Mouse (Mus musculus) liver, embryonic 16.5 days (tissue): ENCODE results near the gene Acod1. TPM values are rescaled to one million over a fixed set of nuclear protein-coding genes. Genes with fewer than 3 reads are reported as not detected.

ENCODE experiments used
- ATAC-seq: fragments of 200-750 bp; cut with Nextera tagmentation; 2 replicates; pipeline ENCODE4 v1.8.0; 2017; ENCODE audit warnings: low read depth, mild to moderate bottlenecking, moderate number of reproducible peaks, moderate library complexity
- H3K27ac ChIP-seq: fragments of 300-500 bp; sonication (generic); 2 replicates; pipeline ENCODE4 v1.5.1; 2014; ENCODE audit warnings: mild to moderate bottlenecking, low read length
- H3K27me3 ChIP-seq: fragments of 300-500 bp; sonication (generic); 2 replicates; pipeline ENCODE4 v1.6.1; 2014; ENCODE audit warnings: low read depth, low read length, mixed read lengths; ENCODE audit not compliant: control insufficient read depth, insufficient read depth
- H3K36me3 ChIP-seq: fragments of 300-500 bp; sonication (generic); 2 replicates; pipeline ENCODE4 v1.6.1; 2014; ENCODE audit warnings: mild to moderate bottlenecking; ENCODE audit not compliant: control insufficient read depth, insufficient read depth
- H3K4me1 ChIP-seq: fragments of 300-500 bp; sonication (generic); 2 replicates; pipeline ENCODE4 v1.6.1; 2014; ENCODE audit warnings: low read depth, low read length, mixed read lengths; ENCODE audit not compliant: control insufficient read depth
- H3K4me2 ChIP-seq: fragments of 300-500 bp; sonication (generic); 2 replicates; pipeline ENCODE4 v1.6.1; 2014; ENCODE audit warnings: low read depth, low read length, mixed read lengths
- H3K4me3 ChIP-seq: fragments of 300-500 bp; sonication (generic); 2 replicates; pipeline ENCODE4 v1.5.1; 2014; ENCODE audit warnings: low read depth, mild to moderate bottlenecking, low read length
- H3K9ac ChIP-seq: fragments of 300-500 bp; sonication (generic); 2 replicates; pipeline ENCODE4 v1.6.1; 2014; ENCODE audit warnings: low read depth, low read length
- H3K9me3 ChIP-seq: fragments of 300-500 bp; sonication (generic); replicated peaks from 2 replicates; pipeline ENCODE4 v1.6.1; 2016; ENCODE audit warnings: low read length; ENCODE audit not compliant: control insufficient read depth
- WGBS: fragments of 180-500 bp; shearing (Covaris S2); extraction: QIAGEN DNeasy Blood & Tissue Kit; methylation state at CpG from one replicate; pipeline ENCODE4 v1.1.7; 2014; ENCODE audit not compliant: insufficient replicate concordance; 5-methylcytosine and 5-hydroxymethylcytosine counted together
- polyA plus RNA-seq: library from polyadenylated mRNA; unstranded; fragments of >200 nt; fragmentation: Nextera tagmentation; extraction: Ambion mirVana; gene quantifications from 2 replicates; pipeline ENCODE4 v1.2.1, GENCODE M21; 2015

The Acod1 gene
- polyA plus RNA-seq, 1 experiment from 2014 or later, result not detected

- H3K4me3 ChIP-seq, result no peak overlapping the region
- no peaks in the 10 kb centered on the region for H3K9me3 ChIP-seq
Observed at GRCm38 (mm10) chr14:103095036-103095435, 48.3 kb downstream of the Acod1 start.

GRCm38 (mm10) chr14:103095826-103096225 lies 49.0 kb downstream of the Acod1 start:
- H3K36me3 ChIP-seq, result peaks cover 19% of the 10 kb centered on the region
- WGBS, result 81% methylated on average over 8 of the region's 8 CpGs

More at GRCm38 (mm10) chr14:103095036-103095435, 48.3 kb downstream of the Acod1 start:
- Histone ChIP-seq H3K27me3 (no peaks in the 10 kb centered on the region), H3K4me2 (no peak overlapping the region), H3K9ac (no peak overlapping the region), H3K4me1 (peaks cover 16% of the 10 kb centered on the region), H3K27ac (no peak overlapping the region), H3K36me3 (peaks cover 22% of the 10 kb centered on the region)
- WGBS, result 89% methylated on average over 8 of the region's 8 CpGs
- no peak for ATAC-seq

GRCm38 (mm10) chr14:103096621-103097020 lies 49.8 kb downstream of the Acod1 start:
- WGBS, result 72% methylated on average over 6 of the region's 6 CpGs
- Histone ChIP-seq H3K36me3 (peaks cover 13% of the 10 kb centered on the region), H3K9ac (no peak overlapping the region), H3K9me3 (no peaks in the 10 kb centered on the region), H3K4me3 (no peak overlapping the region), H3K27me3 (no peaks in the 10 kb centered on the region), H3K4me1 (peaks cover 20% of the 10 kb centered on the region), H3K27ac (no peak overlapping the region), H3K4me2 (no peak overlapping the region)
- ATAC-seq, result no peak

More at GRCm38 (mm10) chr14:103095826-103096225, 49.0 kb downstream of the Acod1 start:
- H3K4me2 ChIP-seq, result no peak overlapping the region
- no peaks in the 10 kb centered on the region for H3K9me3 ChIP-seq
- no peak overlapping the region for H3K4me3 ChIP-seq
- no peaks in the 10 kb centered on the region for H3K27me3 ChIP-seq
- H3K27ac ChIP-seq, result no peak overlapping the region
- no peak for ATAC-seq
- peaks cover 20% of the 10 kb centered on the region for H3K4me1 ChIP-seq
- no peak overlapping the region for H3K9ac ChIP-seq

GRCm38 (mm10) chr14:103098213-103098586 lies 51.4 kb downstream of the Acod1 start:
- ATAC-seq, result no peak

GRCm38 (mm10) chr14:103098587-103099235 lies 51.9 kb downstream of the Acod1 start:
- Histone ChIP-seq H3K9me3 (no peaks in the 10 kb centered on the region), H3K27ac (peak overlapping the region; percentile 100), H3K4me2 (peak overlapping the region; percentile 70), H3K4me3 (peak overlapping the region; percentile 96), H3K9ac (peak overlapping the region; percentile 99), H3K36me3 (peaks cover 7% of the 10 kb centered on the region), H3K4me1 (peaks cover 20% of the 10 kb centered on the region), H3K27me3 (no peaks in the 10 kb centered on the region)
- ATAC-seq, result peak; percentile 80
- WGBS, result 0% methylated on average over 65 of the region's 86 CpGs

More at GRCm38 (mm10) chr14:103098213-103098586, 51.4 kb downstream of the Acod1 start:
- Histone ChIP-seq H3K27ac (peak overlapping the region; percentile 100), H3K9me3 (no peaks in the 10 kb centered on the region), H3K27me3 (no peaks in the 10 kb centered on the region), H3K4me2 (peak overlapping the region; percentile 70), H3K4me3 (peak overlapping the region; percentile 96), H3K9ac (peak overlapping the region; percentile 99), H3K36me3 (peaks cover 7% of the 10 kb centered on the region), H3K4me1 (peaks cover 20% of the 10 kb centered on the region)
- WGBS, result 1% methylated on average over 2 of the region's 2 CpGs

GRCm38 (mm10) chr14:103099238-103099933 lies 52.6 kb downstream of the Acod1 start, which contains the start of gene Fbxl3:
Gene Fbxl3, minus strand, starts transcription at chr14:103099566.
- Histone ChIP-seq H3K4me2 (peak within 1 kb of the TSS; percentile 70), H3K9me3 (no peaks in the 10 kb centered on the region), H3K4me1 (peaks cover 20% of the 10 kb centered on the region), H3K27ac (peak within 1 kb of the TSS; percentile 100), H3K36me3 (peaks cover 7% of the 10 kb centered on the region), H3K9ac (peak within 1 kb of the TSS; percentile 99), H3K27me3 (no peaks in the 10 kb centered on the region), H3K4me3 (peak within 1 kb of the TSS; percentile 96)
- peak; percentile 90 for ATAC-seq
- under 1% methylated on average over 78 of the region's 88 CpGs for WGBS

- peak overlapping the region; percentile 96 for H3K4me3 ChIP-seq
- peaks cover 3% of the 10 kb centered on the region for H3K36me3 ChIP-seq
- peaks cover 20% of the 10 kb centered on the region for H3K4me1 ChIP-seq
- H3K27me3 ChIP-seq, result no peaks in the 10 kb centered on the region
- H3K27ac ChIP-seq, result no peak overlapping the region; the same call in 1 of the 2 replicates
- H3K4me2 ChIP-seq, result peak overlapping the region; percentile 70
- no peaks in the 10 kb centered on the region for H3K9me3 ChIP-seq
- ATAC-seq, result no peak
- H3K9ac ChIP-seq, result peak overlapping the region; percentile 99; the same call in 1 of the 2 replicates
- 80% methylated on average over 13 of the region's 13 CpGs for WGBS
Observed at GRCm38 (mm10) chr14:103100296-103100695, 53.5 kb downstream of the Acod1 start.

GRCm38 (mm10) chr14:103101171-103101570 lies 54.4 kb downstream of the Acod1 start:
- Histone ChIP-seq H3K27ac (no peak overlapping the region), H3K4me3 (no peak overlapping the region), H3K4me2 (no peak overlapping the region), H3K36me3 (no peaks in the 10 kb centered on the region), H3K9me3 (no peaks in the 10 kb centered on the region), H3K27me3 (no peaks in the 10 kb centered on the region), H3K4me1 (peaks cover 17% of the 10 kb centered on the region), H3K9ac (no peak overlapping the region)
- WGBS, result 67% methylated on average over 3 of the region's 3 CpGs
- no peak for ATAC-seq

GRCm38 (mm10) chr14:103102246-103102645 lies 55.5 kb downstream of the Acod1 start:
- WGBS, result 63% methylated on average over 6 of the region's 6 CpGs
- H3K4me2 ChIP-seq, result no peak overlapping the region
- H3K36me3 ChIP-seq, result no peaks in the 10 kb centered on the region
- ATAC-seq, result no peak
- peaks cover 8% of the 10 kb centered on the region for H3K4me1 ChIP-seq
- no peaks in the 10 kb centered on the region for H3K9me3 ChIP-seq
- no peaks in the 10 kb centered on the region for H3K27me3 ChIP-seq
- no peak overlapping the region for H3K27ac ChIP-seq
- no peak overlapping the region for H3K9ac ChIP-seq
- H3K4me3 ChIP-seq, result no peak overlapping the region
